Mouse (Mus musculus): ENCODE data around the gene Olfr16.

Gene Olfr16

DNA sequence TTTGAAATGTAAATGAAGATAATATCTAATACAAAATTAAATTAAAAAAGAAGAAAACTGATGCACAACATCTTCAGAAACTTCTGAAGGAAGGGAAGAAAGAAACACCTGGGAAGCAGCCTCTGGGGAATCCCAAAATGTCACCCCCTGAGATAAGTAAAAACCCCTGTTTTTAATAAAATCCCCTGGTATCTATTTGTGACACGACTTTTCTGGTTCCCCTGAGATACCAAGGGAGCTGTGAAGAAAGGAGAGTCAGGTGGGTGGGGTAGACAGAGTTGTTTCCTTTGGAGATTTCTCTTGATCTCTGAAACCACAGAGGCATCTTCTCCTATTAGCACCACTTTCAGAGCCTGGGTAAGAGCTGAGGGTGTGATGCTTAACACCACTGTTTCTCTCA is at the start of gene Olfr16:
Gene Olfr16, plus strand, starts transcription at position 250 of the 400 bp plus-strand sequence.
- no peak for DNase-seq (ENCODE audit: low spot score)

DNA sequence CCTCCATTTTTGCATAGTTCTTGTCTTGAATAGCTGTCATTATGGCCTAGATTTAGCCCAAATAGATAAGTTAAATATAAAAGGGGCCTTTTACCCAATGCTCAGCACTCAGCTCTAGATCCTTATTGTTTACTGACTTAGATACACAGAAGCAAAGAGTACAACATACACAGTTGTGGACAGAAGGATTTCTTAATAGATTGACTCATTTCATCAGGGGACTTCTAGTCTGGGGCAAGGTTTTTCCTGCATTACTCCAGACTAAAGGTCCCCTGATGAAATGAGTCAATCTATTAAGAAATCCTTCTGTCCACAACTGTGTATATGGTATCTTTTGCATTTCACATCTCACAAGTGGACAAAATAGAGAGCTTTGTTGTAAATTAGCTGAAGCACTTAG is 46.9 kb upstream of the Olfr16 start:
- DNase-seq (ENCODE audit: low spot score), result no peak

DNA sequence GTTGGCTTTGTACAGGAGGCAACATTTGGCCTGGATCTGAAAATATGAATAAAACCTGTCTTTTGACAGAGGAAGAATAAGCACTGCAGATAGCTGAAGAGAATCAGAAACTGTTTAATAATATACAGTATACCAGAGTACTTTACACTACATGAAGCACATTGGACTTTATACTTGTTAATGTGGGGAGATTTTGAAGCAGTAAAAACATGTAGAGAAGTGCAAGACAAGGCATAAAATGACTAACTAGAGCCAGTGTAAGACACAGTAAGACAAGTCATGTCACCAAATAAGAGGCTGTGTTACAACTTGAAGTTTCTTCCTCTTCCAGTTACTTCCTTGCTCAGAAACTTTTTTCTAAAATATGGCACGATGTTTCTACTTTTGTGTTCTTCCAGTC is 33.1 kb upstream of the Olfr16 start:
- no peak for DNase-seq (ENCODE audit: low spot score)

DNA sequence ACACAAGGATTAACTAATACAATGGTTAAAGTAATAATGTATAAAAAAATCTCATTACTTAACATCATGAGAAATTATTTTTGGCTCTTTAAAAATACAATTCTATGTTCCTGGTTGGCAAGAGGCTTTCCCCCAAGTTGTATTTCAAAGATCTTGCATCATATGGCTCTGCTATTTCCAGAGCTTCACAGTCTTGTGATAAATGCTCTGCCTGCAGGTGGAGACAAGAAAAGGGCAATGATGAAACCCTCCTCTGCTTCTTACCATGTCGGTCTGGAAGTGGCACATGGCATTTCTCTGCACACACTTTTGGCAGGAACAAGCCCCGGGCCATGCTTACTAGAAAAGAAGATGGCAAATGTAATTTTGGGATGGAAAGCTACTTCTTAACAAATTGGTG is 31.8 kb upstream of the Olfr16 start:
- no peak for DNase-seq (ENCODE audit: low spot score)

DNA sequence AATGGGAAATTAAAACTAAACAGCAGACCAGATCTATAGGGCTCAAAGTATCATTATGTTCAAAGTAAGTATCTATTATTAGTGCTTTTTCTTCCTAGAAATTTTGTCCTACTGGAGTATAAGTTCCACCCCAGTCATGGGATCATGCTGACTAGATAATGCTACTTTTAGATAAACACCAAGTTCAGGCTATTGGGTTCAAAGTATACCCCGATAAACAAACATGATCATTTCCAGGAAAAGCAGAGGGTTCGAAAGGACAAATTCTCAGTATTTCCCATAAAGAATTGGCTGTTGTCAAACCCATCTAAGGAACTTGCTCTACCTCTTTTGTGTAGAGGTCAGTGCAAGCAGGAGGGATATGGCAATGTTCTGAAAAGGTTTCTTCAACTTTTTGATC is 18.0 kb upstream of the Olfr16 start:
- DNase-seq (ENCODE audit: low spot score), result no peak

DNA sequence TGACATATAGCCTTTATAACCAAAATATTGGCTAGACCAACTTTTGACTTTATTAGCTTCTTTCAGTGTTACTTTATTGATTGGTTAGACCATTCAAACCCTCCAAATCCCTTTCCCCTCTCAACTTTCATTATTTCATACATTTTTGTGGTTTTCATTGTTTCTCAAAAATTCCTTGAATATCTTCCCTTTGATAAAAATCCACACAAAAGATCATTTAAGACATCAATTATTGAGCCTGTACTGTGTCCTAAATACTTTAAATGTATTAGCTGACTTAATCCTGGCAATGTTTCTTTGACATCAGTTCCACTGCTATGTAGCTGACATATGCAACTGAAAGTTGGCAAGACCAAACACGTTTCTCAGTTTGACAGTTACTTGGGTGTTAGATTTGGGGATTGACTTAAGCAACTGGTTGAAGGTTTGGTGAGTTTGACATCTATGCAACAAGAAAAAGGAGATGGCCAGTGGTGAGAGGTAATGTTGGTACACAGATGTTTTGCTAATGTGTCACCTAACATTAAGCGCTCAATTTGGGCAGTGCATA is 1.0 kb downstream of the Olfr16 start:
- DNase-seq (ENCODE audit: low spot score), result no peak

DNA sequence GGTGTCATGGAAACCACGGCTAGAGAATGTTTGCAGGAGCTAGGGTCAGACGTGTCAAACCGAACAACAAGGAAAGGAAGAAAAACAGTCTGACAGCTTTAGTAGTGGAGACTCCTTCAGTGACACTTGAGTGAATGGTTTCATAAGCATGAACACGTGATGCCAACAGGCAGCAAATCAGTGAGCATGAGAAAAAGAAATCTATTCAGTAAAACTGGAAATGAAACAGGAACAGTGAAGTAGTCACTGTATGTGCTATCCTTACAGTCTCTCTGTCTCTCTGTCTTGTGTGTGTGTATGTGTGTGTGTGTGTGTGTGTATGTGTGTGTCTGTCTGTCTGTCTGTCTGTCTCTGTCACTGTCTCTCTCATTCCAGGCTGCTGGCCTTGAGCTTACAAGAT is 5.2 kb downstream of the Olfr16 start:
- no peak for DNase-seq (ENCODE audit: low spot score)

DNA sequence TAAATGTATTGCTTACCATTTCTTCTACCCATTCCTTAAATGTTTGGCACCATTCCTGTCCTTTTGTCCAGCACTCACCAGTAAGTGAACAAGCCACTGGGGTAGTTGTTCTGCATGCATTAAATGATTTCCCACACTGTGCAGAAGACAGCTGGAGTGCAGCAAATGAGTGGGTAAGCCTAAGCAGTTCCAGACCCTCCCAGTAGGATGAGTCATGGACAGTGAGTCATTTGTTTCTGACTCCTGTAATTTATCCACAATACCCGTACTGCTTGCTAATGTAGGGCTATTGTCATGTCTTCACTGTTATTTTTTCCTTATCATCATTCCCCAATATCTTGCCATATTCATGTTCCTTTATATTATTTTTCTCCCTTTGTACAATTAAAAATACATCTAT is 10.2 kb downstream of the Olfr16 start:
- no peak for DNase-seq (ENCODE audit: low spot score)

DNA sequence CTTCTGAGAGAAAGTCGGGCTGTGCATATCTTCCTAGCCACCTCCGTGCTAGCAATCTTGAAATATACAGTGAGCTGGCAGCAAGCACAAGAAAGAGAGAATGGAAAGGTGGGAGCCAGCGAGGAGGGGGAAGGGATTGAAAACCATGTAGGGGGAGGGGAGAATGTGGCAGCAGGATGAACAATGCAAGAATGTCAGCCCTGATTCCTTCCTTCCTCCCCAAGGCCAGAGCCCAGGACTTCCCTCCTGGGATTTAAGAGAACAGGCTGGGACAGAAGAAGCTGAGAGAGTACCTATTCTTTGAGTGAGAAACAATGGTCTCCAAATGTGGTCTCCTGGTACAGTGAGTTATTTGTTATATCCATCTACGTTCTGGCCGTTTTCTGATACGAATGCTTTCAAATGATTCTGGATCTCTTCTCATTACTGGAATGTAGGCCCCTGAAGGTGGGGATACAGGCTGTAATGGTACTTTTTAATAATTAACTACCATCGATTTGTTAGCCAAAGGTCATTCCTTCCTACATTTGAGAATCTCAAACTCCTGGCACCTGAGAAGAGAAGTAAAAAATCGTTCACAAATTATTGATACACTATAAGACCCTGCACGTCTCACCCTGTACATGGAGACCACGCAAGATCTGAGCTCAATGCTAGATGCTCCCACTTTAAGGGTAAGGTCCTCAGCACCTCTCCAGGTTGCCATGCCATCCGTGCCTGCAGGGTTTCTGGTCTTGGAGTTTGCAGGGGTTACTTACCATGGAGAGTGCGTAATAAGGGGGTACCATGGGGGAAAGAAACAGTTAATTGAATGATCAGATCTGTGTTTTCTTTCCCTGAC is 39.8 kb downstream of the Olfr16 start:
- no peak for DNase-seq (ENCODE audit: low spot score)

DNA sequence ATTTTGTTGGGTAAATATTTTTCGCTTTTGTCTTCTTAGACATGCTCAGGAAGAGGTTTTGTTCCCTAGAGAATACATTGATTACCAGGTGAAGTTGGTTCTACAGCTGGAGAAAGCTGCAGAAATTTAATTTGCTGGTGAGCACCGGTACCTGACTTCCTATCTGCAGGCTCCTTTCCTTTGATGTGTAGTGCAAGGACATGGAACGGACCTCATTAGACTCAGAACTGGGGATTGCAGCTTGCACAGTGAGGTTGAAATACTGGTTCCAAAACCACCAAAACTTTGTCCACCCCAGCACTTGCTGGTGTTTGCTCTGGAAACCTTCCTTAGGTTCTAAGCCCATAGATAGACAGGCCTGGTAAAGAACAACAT is 40.4 kb downstream of the Olfr16 start:
- DNase-seq (ENCODE audit: low spot score), result no peak
